In genomic region chr1:87828185-87828584, GRCm38 (mm10) we compare ENCODE assay signal across 9 mouse cellular contexts. TPM values are rescaled to one million over a fixed set of nuclear protein-coding genes. Genes with fewer than 3 reads are reported as not detected.
DNase-seq lines count a peak whose midpoint lies in the region; ATAC-seq lines count a peak whose summit lies in the region.
"Had no signal": no experiment of that assay in that cellular context is flagged by ENCODE, and none has a peak within 500 bp of the region (broad histone marks: within the 10 kb centered on the region; RNA-seq: fewer than 3 reads in every experiment).

No protein-coding gene starts in this region.

- H3K36me3 ChIP-seq in liver, embryonic 11.5 days (ENCODE audit: control insufficient read depth, insufficient read depth, low read length), result no peaks in the 10 kb centered on the region
- H3K36me3 ChIP-seq in hindbrain, embryonic 16.5 days (ENCODE audit: control insufficient read depth, insufficient read depth, low read length), result no peaks in the 10 kb centered on the region
- H3K36me3 ChIP-seq in forebrain, embryonic 12.5 days (replicated peaks), result no peaks in the 10 kb centered on the region
- H3K36me3 ChIP-seq: neural tube, embryonic 12.5 days had no signal

- no peaks in the 10 kb centered on the region for H3K9me3 ChIP-seq in liver, embryonic 11.5 days (ENCODE audit: control insufficient read depth, low read length)
- H3K9me3 ChIP-seq in hindbrain, embryonic 16.5 days (ENCODE audit: control insufficient read depth, low read length), result no peaks in the 10 kb centered on the region
- no peaks in the 10 kb centered on the region for H3K9me3 ChIP-seq in forebrain, embryonic 12.5 days
- H3K9me3 ChIP-seq: neural tube, embryonic 12.5 days had no signal

- H3K4me2 ChIP-seq in liver, embryonic 11.5 days, result no peak overlapping the region; the same call in 1 of the 2 replicates
- H3K4me2 ChIP-seq in hindbrain, embryonic 16.5 days (ENCODE audit: low read length), result no peak overlapping the region
- H3K4me2 ChIP-seq in forebrain, embryonic 12.5 days, result no peak overlapping the region
- H3K4me2 ChIP-seq: neural tube, embryonic 12.5 days had no signal

- H3K9ac ChIP-seq in liver, embryonic 11.5 days (ENCODE audit: low read depth, low read length), result no peak overlapping the region
- no peak overlapping the region for H3K9ac ChIP-seq in hindbrain, embryonic 16.5 days (ENCODE audit: low read depth, low read length)
- H3K9ac ChIP-seq in forebrain, embryonic 12.5 days, result no peak overlapping the region
- H3K9ac ChIP-seq: neural tube, embryonic 12.5 days had no signal

- no peak overlapping the region for H3K4me3 ChIP-seq in liver, embryonic 11.5 days (ENCODE audit: low read depth, low read length)
- no peak overlapping the region for H3K4me3 ChIP-seq in hindbrain, embryonic 16.5 days (ENCODE audit: low read length)
- H3K4me3 ChIP-seq in forebrain, embryonic 12.5 days (replicated peaks), result no peak overlapping the region
- H3K4me3 ChIP-seq: neural tube, embryonic 12.5 days had no signal

- H3K27ac ChIP-seq in liver, embryonic 11.5 days (ENCODE audit: low read depth, low read length), result no peak overlapping the region
- no peak overlapping the region for H3K27ac ChIP-seq in hindbrain, embryonic 16.5 days (ENCODE audit: low read depth, low read length)
- no peak overlapping the region for H3K27ac ChIP-seq in forebrain, embryonic 12.5 days
- H3K27ac ChIP-seq: neural tube, embryonic 12.5 days had no signal

- peak; percentile 36 for DNase-seq in liver
- no peak for DNase-seq in liver, embryonic 11.5 days (ENCODE audit: low spot score)
- peak; percentile 68 to 82 for DNase-seq in heart, adult 9 months (ENCODE audit: low spot score in 2 of 2)
- DNase-seq in kidney, adult 9 months, result no peak
- DNase-seq in left cerebral cortex, adult 11 months (ENCODE audit: low spot score), result no peak

- no peaks in the 10 kb centered on the region for H3K27me3 ChIP-seq in liver, embryonic 11.5 days (replicated peaks; ENCODE audit: control insufficient read depth, insufficient read depth, low read length)
- no peaks in the 10 kb centered on the region for H3K27me3 ChIP-seq in hindbrain, embryonic 16.5 days (replicated peaks; ENCODE audit: control insufficient read depth, insufficient read depth, low read length)
- no peaks in the 10 kb centered on the region for H3K27me3 ChIP-seq in forebrain, embryonic 12.5 days
- H3K27me3 ChIP-seq: neural tube, embryonic 12.5 days had no signal

- ATAC-seq in liver, embryonic 11.5 days (replicated peaks; ENCODE audit: low FRiP score), result no peak
- ATAC-seq in megakaryocyte progenitor cell, adult 5-6 weeks (replicated peaks; ENCODE audit: poor library complexity), result peak; percentile 86
- no peak for ATAC-seq in hindbrain, embryonic 16.5 days
- no peak for ATAC-seq in forebrain, embryonic 12.5 days (ENCODE audit: low FRiP score)

- H3K4me1 ChIP-seq in liver, embryonic 11.5 days (replicated peaks; ENCODE audit: control insufficient read depth, insufficient read depth, low read length), result peaks cover 7% of the 10 kb centered on the region; the same call in 1 of the 2 replicates
- H3K4me1 ChIP-seq in hindbrain, embryonic 16.5 days (ENCODE audit: control insufficient read depth, insufficient read depth, low read depth, low read length), result no peaks in the 10 kb centered on the region
- peaks cover 5% of the 10 kb centered on the region; the same call in 1 of the 2 replicates for H3K4me1 ChIP-seq in forebrain, embryonic 12.5 days
- H3K4me1 ChIP-seq: neural tube, embryonic 12.5 days had no signal

- WGBS in liver, embryonic 11.5 days, result 37% methylated on average over 9 of the region's 9 CpGs
- WGBS in hindbrain, embryonic 16.5 days, result 77% methylated on average over 9 of the region's 9 CpGs
- WGBS in forebrain, embryonic 12.5 days, result 79% methylated on average over 9 of the region's 9 CpGs

RNA-seq across cellular contexts. Expression of gene Sag, which starts 24.7 kb away (rescaled TPM):
- 3.0 and 3.3 TPM in 2 replicates for polyA plus RNA-seq in liver, embryonic 11.5 days (2014; fragmentation: Nextera tagmentation; extraction: Ambion mirVana)
- total RNA-seq in megakaryocyte progenitor cell, adult 5-6 weeks (2015), result 0.46 and 0.62 TPM in 2 replicates
- 0.14 and 0.25 TPM in 2 replicates for total RNA-seq in megakaryocyte progenitor cell, adult 5-6 weeks (2017)
- 1.7 TPM in 2 replicates for polyA plus RNA-seq in hindbrain, embryonic 16.5 days (2015; fragmentation: Nextera tagmentation; extraction: Ambion mirVana)
- polyA plus RNA-seq in forebrain, embryonic 12.5 days (2016; fragmentation: Nextera tagmentation; extraction: Ambion mirVana), result 2.7 TPM in 2 replicates

RNA-seq across cellular contexts. Expression of gene Dgkd, which starts 24.9 kb away (rescaled TPM):
- polyA plus RNA-seq in liver, embryonic 11.5 days (2014; fragmentation: Nextera tagmentation; extraction: Ambion mirVana), result 33.5 and 33.7 TPM in 2 replicates
- 43.0 and 45.0 TPM in 2 replicates for total RNA-seq in megakaryocyte progenitor cell, adult 5-6 weeks (2015)
- total RNA-seq in megakaryocyte progenitor cell, adult 5-6 weeks (2017), result 44.3 and 46.7 TPM in 2 replicates
- 40.4 and 42.8 TPM in 2 replicates for polyA plus RNA-seq in hindbrain, embryonic 16.5 days (2015; fragmentation: Nextera tagmentation; extraction: Ambion mirVana)
- polyA plus RNA-seq in forebrain, embryonic 12.5 days (2016; fragmentation: Nextera tagmentation; extraction: Ambion mirVana), result 43.2 and 45.8 TPM in 2 replicates

Comparison
In these comparisons a context has a peak if more than half of its experiments do, and no peak if none do; other contexts are left out.
1. DNase-seq: peak in liver (single experiment) and heart, adult 9 months (2 of 2); none in liver, embryonic 11.5 days (single experiment), kidney, adult 9 months (single experiment) and left cerebral cortex, adult 11 months (single experiment).